14 mouse cellular contexts compared by ENCODE assay signal in the genomic region with DNA sequence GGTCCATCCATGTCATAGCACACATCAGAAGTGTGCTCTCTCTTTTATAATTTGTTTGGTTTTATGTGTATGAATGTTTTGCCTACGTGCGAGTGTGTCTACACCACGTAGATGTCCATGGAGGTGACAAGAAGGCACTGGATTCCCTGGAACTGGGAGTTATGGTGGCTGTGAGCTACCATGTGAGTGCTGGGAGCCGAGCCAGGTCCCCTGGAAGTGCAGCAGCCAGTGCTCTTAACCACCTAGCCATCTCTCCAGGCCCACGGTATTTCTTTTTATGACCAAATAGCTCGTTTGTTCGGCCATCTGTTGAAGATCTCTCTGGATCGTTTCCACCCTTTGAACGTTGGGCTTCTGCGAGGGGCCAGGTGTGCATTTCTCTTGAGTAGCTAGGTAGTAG. TPM values are rescaled to one million over a fixed set of nuclear protein-coding genes. Genes with fewer than 3 reads are reported as not detected.
DNase-seq lines count a peak whose midpoint lies in the region; ATAC-seq and TF ChIP-seq lines count a peak whose summit lies in the region.
"Had no signal": no experiment of that assay in that cellular context is flagged by ENCODE, and none has a peak within 500 bp of the region (broad histone marks: within the 10 kb centered on the region; RNA-seq: fewer than 3 reads in every experiment).

No protein-coding gene starts in this region.

- TF ChIP-seq POLR2A in ES-Bruce4 (IDR thresholded peaks at IDR 0.05; ENCODE audit: insufficient read depth, low read length) = no peak

- no peak for ATAC-seq in forebrain, embryonic 12.5 days (ENCODE audit: low FRiP score)
- no peak for ATAC-seq in forebrain, embryonic 16.5 days
- no peak for ATAC-seq in kidney, embryonic 16.5 days (ENCODE audit: low FRiP score, low TSS enrichment)
- no peak for ATAC-seq in forebrain, embryonic 15.5 days (replicated peaks)
- no peak for ATAC-seq in megakaryocyte, adult 5-6 weeks (ENCODE audit: poor library complexity, severe bottlenecking)

- no peaks in the 10 kb centered on the region for H3K9me3 ChIP-seq in forebrain, embryonic 12.5 days
- no peaks in the 10 kb centered on the region for H3K9me3 ChIP-seq in forebrain, embryonic 16.5 days (ENCODE audit: control insufficient read depth, low read length)
- no peaks in the 10 kb centered on the region for H3K9me3 ChIP-seq in kidney, embryonic 16.5 days (ENCODE audit: low read length)
- H3K9me3 ChIP-seq in ES-Bruce4 (replicated peaks; ENCODE audit: control insufficient read depth, insufficient read depth, low read length, poor library complexity, severe bottlenecking) = no peaks in the 10 kb centered on the region
- H3K9me3 ChIP-seq in forebrain, embryonic 15.5 days = no peaks in the 10 kb centered on the region
- H3K9me3 ChIP-seq: liver, embryonic 15.5 days; megakaryocyte, embryonic 14.5 days had no signal

- no peaks in the 10 kb centered on the region for H3K27me3 ChIP-seq in forebrain, embryonic 12.5 days
- no peaks in the 10 kb centered on the region for H3K27me3 ChIP-seq in forebrain, embryonic 16.5 days (replicated peaks; ENCODE audit: control insufficient read depth, insufficient read depth, low read length)
- H3K27me3 ChIP-seq in kidney, embryonic 16.5 days (ENCODE audit: insufficient read depth, low read length) = no peaks in the 10 kb centered on the region
- H3K27me3 ChIP-seq in ES-Bruce4 (ENCODE audit: control insufficient read depth, insufficient read depth, low read length, poor library complexity, severe bottlenecking) = no peaks in the 10 kb centered on the region
- H3K27me3 ChIP-seq in forebrain, embryonic 15.5 days = no peaks in the 10 kb centered on the region
- H3K27me3 ChIP-seq: liver, embryonic 15.5 days had no signal

- no peak for TF ChIP-seq EP300 in ES-Bruce4 (IDR thresholded peaks at IDR 0.05; ENCODE audit: insufficient read depth, low read depth, low read length)

- 75% methylated on average over 10 of the region's 10 CpGs for WGBS in forebrain, embryonic 12.5 days
- 57% methylated on average over 10 of the region's 10 CpGs for WGBS in forebrain, embryonic 16.5 days
- 57% methylated on average over 10 of the region's 10 CpGs for WGBS in kidney, embryonic 16.5 days
- WGBS in forebrain, embryonic 15.5 days = 62% methylated on average over 10 of the region's 10 CpGs

- peaks cover 36% of the 10 kb centered on the region for H3K36me3 ChIP-seq in forebrain, embryonic 12.5 days (replicated peaks)
- no peaks in the 10 kb centered on the region for H3K36me3 ChIP-seq in forebrain, embryonic 16.5 days (ENCODE audit: control insufficient read depth, insufficient read depth)
- peaks cover 28% of the 10 kb centered on the region for H3K36me3 ChIP-seq in kidney, embryonic 16.5 days (ENCODE audit: insufficient read depth, low read length)
- peaks cover 5% of the 10 kb centered on the region for H3K36me3 ChIP-seq in ES-Bruce4 (ENCODE audit: control insufficient read depth, insufficient read depth, low read length, poor library complexity, severe bottlenecking)
- H3K36me3 ChIP-seq in forebrain, embryonic 15.5 days = no peaks in the 10 kb centered on the region

- no peak overlapping the region for H3K9ac ChIP-seq in forebrain, embryonic 12.5 days
- no peak overlapping the region for H3K9ac ChIP-seq in forebrain, embryonic 16.5 days (replicated peaks; ENCODE audit: low read depth, low read length)
- no peak overlapping the region for H3K9ac ChIP-seq in kidney, embryonic 16.5 days (replicated peaks; ENCODE audit: low read length)
- peak overlapping the region; percentile 7; the same call in 1 of the 2 replicates for H3K9ac ChIP-seq in ES-Bruce4 (ENCODE audit: low read depth, poor library complexity, severe bottlenecking)
- H3K9ac ChIP-seq in forebrain, embryonic 15.5 days (replicated peaks) = no peak overlapping the region
- H3K9ac ChIP-seq: liver, embryonic 15.5 days had no signal

- 0 out of 2 replicates have a peak overlapping the region, but pooled peaks have one; percentile 14 for H3K27ac ChIP-seq in forebrain, embryonic 12.5 days
- no peak overlapping the region for H3K27ac ChIP-seq in forebrain, embryonic 16.5 days (ENCODE audit: low read length)
- H3K27ac ChIP-seq in kidney, embryonic 16.5 days (ENCODE audit: low read length) = no peak overlapping the region
- no peak overlapping the region; the same call in 1 of the 2 replicates for H3K27ac ChIP-seq in ES-Bruce4 (ENCODE audit: insufficient read depth, low read length)
- no peak overlapping the region for H3K27ac ChIP-seq in forebrain, embryonic 15.5 days (replicated peaks)
- H3K27ac ChIP-seq: liver, embryonic 15.5 days had no signal

- H3K4me1 ChIP-seq in forebrain, embryonic 12.5 days = peaks cover 61% of the 10 kb centered on the region
- H3K4me1 ChIP-seq in forebrain, embryonic 16.5 days (replicated peaks; ENCODE audit: control insufficient read depth, insufficient read depth, low read length) = peaks cover 48% of the 10 kb centered on the region
- peaks cover 43% of the 10 kb centered on the region for H3K4me1 ChIP-seq in kidney, embryonic 16.5 days (ENCODE audit: insufficient read depth, low read length)
- H3K4me1 ChIP-seq in ES-Bruce4 (ENCODE audit: control insufficient read depth, insufficient read depth, low read length) = peaks cover 8% of the 10 kb centered on the region
- H3K4me1 ChIP-seq in forebrain, embryonic 15.5 days = peaks cover 64% of the 10 kb centered on the region

- no peak for TF ChIP-seq CTCF in ES-Bruce4 (IDR thresholded peaks at IDR 0.05; ENCODE audit: low read depth, low read length)

- DNase-seq in kidney, adult 11 months = no peak
- DNase-seq in urinary bladder, postnatal 25 days (ENCODE audit: low spot score) = no peak
- DNase-seq: cerebellum, postnatal 36 days; gastrocnemius, postnatal 25 days; kidney, adult 8-10 months; thymus, postnatal 4 days had no signal

- no peak overlapping the region for H3K4me3 ChIP-seq in forebrain, embryonic 12.5 days (replicated peaks)
- H3K4me3 ChIP-seq in forebrain, embryonic 16.5 days (replicated peaks; ENCODE audit: low read length) = no peak overlapping the region
- H3K4me3 ChIP-seq in kidney, embryonic 16.5 days (ENCODE audit: low read length) = no peak overlapping the region
- H3K4me3 ChIP-seq in ES-Bruce4 (ENCODE audit: low read depth, low read length) = peak overlapping the region; percentile 15
- no peak overlapping the region for H3K4me3 ChIP-seq in forebrain, embryonic 15.5 days
- H3K4me3 ChIP-seq: megakaryocyte, embryonic 14.5 days had no signal

- H3K4me2 ChIP-seq in forebrain, embryonic 12.5 days = peak overlapping the region; percentile 79
- H3K4me2 ChIP-seq in forebrain, embryonic 16.5 days (ENCODE audit: low read length) = no peak overlapping the region
- peak overlapping the region; percentile 86; the same call in 1 of the 2 replicates for H3K4me2 ChIP-seq in kidney, embryonic 16.5 days (replicated peaks; ENCODE audit: low read depth, low read length)
- peak overlapping the region; percentile 90 for H3K4me2 ChIP-seq in forebrain, embryonic 15.5 days (replicated peaks)

RNA-seq across cellular contexts. Expression of gene Tgif2, which starts 3.5 kb away (rescaled TPM):
- polyA plus RNA-seq in forebrain, embryonic 12.5 days (2016; fragmentation: Nextera tagmentation; extraction: Ambion mirVana) = 88.3 and 89.3 TPM in 2 replicates
- polyA plus RNA-seq in forebrain, embryonic 16.5 days (2015; fragmentation: Nextera tagmentation; extraction: Ambion mirVana) = 33.1 and 39.1 TPM in 2 replicates
- 69.5 and 71.1 TPM in 2 replicates for polyA plus RNA-seq in kidney, embryonic 16.5 days (2015; fragmentation: Nextera tagmentation; extraction: Ambion mirVana)
- 32.9 and 33.8 TPM in 2 replicates for polyA plus RNA-seq in ES-Bruce4 (2011; ENCODE audit: insufficient read depth, insufficient read length, low read depth, missing spikeins)
- polyA plus RNA-seq in forebrain, embryonic 15.5 days (2015; fragmentation: Nextera tagmentation; extraction: Ambion mirVana) = 42.4 and 45.2 TPM in 2 replicates
- total RNA-seq in megakaryocyte, adult 5-6 weeks (2015) = 0.36 and 0.38 TPM in 2 replicates
- total RNA-seq in megakaryocyte, adult 5-6 weeks (2017) = 0.73 TPM in 1 of 2 replicates, not detected in the other

RNA-seq across cellular contexts. Expression of gene 4930518I15Rik, which starts 14.4 kb away (rescaled TPM):
- 8.6 and 11.8 TPM in 2 replicates for polyA plus RNA-seq in forebrain, embryonic 12.5 days (2016; fragmentation: Nextera tagmentation; extraction: Ambion mirVana)
- polyA plus RNA-seq in forebrain, embryonic 16.5 days (2015; fragmentation: Nextera tagmentation; extraction: Ambion mirVana) = 10.2 and 15.0 TPM in 2 replicates
- 8.0 and 9.9 TPM in 2 replicates for polyA plus RNA-seq in kidney, embryonic 16.5 days (2015; fragmentation: Nextera tagmentation; extraction: Ambion mirVana)
- 2.3 and 3.3 TPM in 2 replicates for polyA plus RNA-seq in ES-Bruce4 (2011; ENCODE audit: insufficient read depth, insufficient read length, low read depth, missing spikeins)
- polyA plus RNA-seq in forebrain, embryonic 15.5 days (2015; fragmentation: Nextera tagmentation; extraction: Ambion mirVana) = 11.2 and 12.1 TPM in 2 replicates
- total RNA-seq in megakaryocyte, adult 5-6 weeks (2015) = 1.4 and 2.4 TPM in 2 replicates
- total RNA-seq in megakaryocyte, adult 5-6 weeks (2017) = 1.5 and 1.9 TPM in 2 replicates

RNA-seq across cellular contexts. Expression of gene Rab5if, which starts 19.6 kb away (rescaled TPM):
- 170 and 173 TPM in 2 replicates for polyA plus RNA-seq in forebrain, embryonic 12.5 days (2016; fragmentation: Nextera tagmentation; extraction: Ambion mirVana)
- 131 and 139 TPM in 2 replicates for polyA plus RNA-seq in forebrain, embryonic 16.5 days (2015; fragmentation: Nextera tagmentation; extraction: Ambion mirVana)
- polyA plus RNA-seq in kidney, embryonic 16.5 days (2015; fragmentation: Nextera tagmentation; extraction: Ambion mirVana) = 167 and 168 TPM in 2 replicates
- polyA plus RNA-seq in ES-Bruce4 (2011; ENCODE audit: insufficient read depth, insufficient read length, low read depth, missing spikeins) = 92.7 and 98.2 TPM in 2 replicates
- polyA plus RNA-seq in forebrain, embryonic 15.5 days (2015; fragmentation: Nextera tagmentation; extraction: Ambion mirVana) = 144 and 145 TPM in 2 replicates
- 356 and 374 TPM in 2 replicates for total RNA-seq in megakaryocyte, adult 5-6 weeks (2015)
- 194 and 199 TPM in 2 replicates for total RNA-seq in megakaryocyte, adult 5-6 weeks (2017)

RNA-seq across cellular contexts. Expression of gene Sla2, which starts 43.7 kb away (rescaled TPM):
- 0.17 and 0.23 TPM in 2 replicates for polyA plus RNA-seq in forebrain, embryonic 12.5 days (2016; fragmentation: Nextera tagmentation; extraction: Ambion mirVana)
- polyA plus RNA-seq in forebrain, embryonic 16.5 days (2015; fragmentation: Nextera tagmentation; extraction: Ambion mirVana) = 0.11 and 0.29 TPM in 2 replicates
- polyA plus RNA-seq in kidney, embryonic 16.5 days (2015; fragmentation: Nextera tagmentation; extraction: Ambion mirVana) = 0.14 and 0.36 TPM in 2 replicates
- not detected in 2 replicates for polyA plus RNA-seq in ES-Bruce4 (2011; ENCODE audit: insufficient read depth, insufficient read length, low read depth, missing spikeins)
- 0.09 and 0.18 TPM in 2 replicates for polyA plus RNA-seq in forebrain, embryonic 15.5 days (2015; fragmentation: Nextera tagmentation; extraction: Ambion mirVana)
- total RNA-seq in megakaryocyte, adult 5-6 weeks (2015) = 0.83 and 2.2 TPM in 2 replicates
- 1.3 and 1.8 TPM in 2 replicates for total RNA-seq in megakaryocyte, adult 5-6 weeks (2017)
- total RNA-seq: gastrocnemius, postnatal 25 days had no signal
